Mouse (Mus musculus) thymus, adult 2 months (tissue): ENCODE measurements around the gene Tcp1. TPM values are rescaled to one million over a fixed set of nuclear protein-coding genes. Genes with fewer than 3 reads are reported as not detected.
"Not testable (repeated sequence)": the region's sequence is repeated elsewhere in the genome, so short reads cannot be mapped to it uniquely, and the experiment has no call there.

Source experiments
- DNase-seq: peaks from one replicate; pipeline ENCODE4 v3.0.0; 2021
- H3K27ac ChIP-seq: fragments of 200-500 bp; 2 replicates; pipeline ENCODE4 v1.5.1; 2012; ENCODE audit warnings: low read length, control low read depth; ENCODE audit not compliant: control insufficient read depth, insufficient read depth
- H3K27me3 ChIP-seq: fragments of 200-500 bp; 2 replicates; pipeline ENCODE4 v1.6.1; 2012; ENCODE audit warnings: mild to moderate bottlenecking, low read length, moderate library complexity, mixed read lengths; ENCODE audit not compliant: control insufficient read depth, insufficient read depth
- H3K36me3 ChIP-seq: fragments of 200-500 bp; 2 replicates; pipeline ENCODE4 v1.6.1; 2012; ENCODE audit warnings: mild to moderate bottlenecking, low read length, moderate library complexity; ENCODE audit not compliant: control insufficient read depth, insufficient read depth
- H3K4me1 ChIP-seq: fragments of 200-500 bp; replicated peaks from 2 replicates; pipeline ENCODE4 v1.6.1; 2012; ENCODE audit warnings: low read length; ENCODE audit not compliant: control insufficient read depth, insufficient read depth
- H3K4me3 ChIP-seq: fragments of 200-500 bp; 2 replicates; pipeline ENCODE4 v1.5.1; 2012; ENCODE audit warnings: mild to moderate bottlenecking, low read length, control low read depth, moderate library complexity; ENCODE audit not compliant: control insufficient read depth, insufficient read depth
- CTCF ChIP-seq: fragments of 200-500 bp; IDR thresholded peaks from 2 replicates; pipeline ENCODE4 v1.5.1; 2012; ENCODE audit warnings: mild to moderate bottlenecking, control low read depth, low read length, moderate library complexity, borderline replicate concordance; ENCODE audit not compliant: control insufficient read depth, poor library complexity, insufficient read depth; ENCODE audit errors: extremely low read depth
- POLR2A ChIP-seq: fragments of 200-500 bp; IDR thresholded peaks from 2 replicates; pipeline ENCODE4 v1.6.1; 2012; ENCODE audit warnings: mild to moderate bottlenecking, low read length, control low read depth, moderate library complexity; ENCODE audit not compliant: control insufficient read depth, poor library complexity, insufficient read depth; ENCODE audit errors: extremely low read depth
- WGBS: fragments of 180-500 bp; shearing (Covaris S2); methylation state at CpG from one replicate; pipeline ENCODE4 v1.1.7; 2018; 5-methylcytosine and 5-hydroxymethylcytosine counted together
- polyA plus RNA-seq: library from polyadenylated mRNA; depleted of rRNA; stranded (reverse); fragments of >200 nt; gene quantifications from 2 replicates; pipeline ENCODE4 v1.2.3, GENCODE M21; 2012

The Tcp1 gene
- polyA plus RNA-seq, 1 experiment: 82.2 TPM

- no peak overlapping the region for H3K4me3 ChIP-seq
- peaks cover 5% of the 10 kb centered on the region; the same call in 1 of the 2 replicates for H3K4me1 ChIP-seq
Observed at GRCm38 (mm10) chr17:12881216-12881615, 34.3 kb upstream of the Tcp1 start.

GRCm38 (mm10) chr17:12886620-12887019 is 28.9 kb upstream of the Tcp1 start:
- no peak overlapping the region; the same call in 1 of the 2 replicates for H3K27ac ChIP-seq
- H3K4me1 ChIP-seq: peaks cover 6% of the 10 kb centered on the region; the same call in 1 of the 2 replicates
- no peaks in the 10 kb centered on the region for H3K36me3 ChIP-seq
- peak; percentile 24 for DNase-seq
- H3K27me3 ChIP-seq: no peaks in the 10 kb centered on the region
- no peak overlapping the region for H3K4me3 ChIP-seq
- TF ChIP-seq POLR2A (no peak), CTCF (no peak)
- 18% methylated on average over 6 of the region's 6 CpGs for WGBS

More at GRCm38 (mm10) chr17:12881216-12881615, 34.3 kb upstream of the Tcp1 start:
- Histone ChIP-seq H3K27me3 (no peaks in the 10 kb centered on the region), H3K27ac (no peak overlapping the region), H3K36me3 (no peaks in the 10 kb centered on the region)
- TF ChIP-seq CTCF: no peak
- WGBS: 93% methylated on average over 1 of the region's 1 CpGs
- DNase-seq: no peak

DNA sequence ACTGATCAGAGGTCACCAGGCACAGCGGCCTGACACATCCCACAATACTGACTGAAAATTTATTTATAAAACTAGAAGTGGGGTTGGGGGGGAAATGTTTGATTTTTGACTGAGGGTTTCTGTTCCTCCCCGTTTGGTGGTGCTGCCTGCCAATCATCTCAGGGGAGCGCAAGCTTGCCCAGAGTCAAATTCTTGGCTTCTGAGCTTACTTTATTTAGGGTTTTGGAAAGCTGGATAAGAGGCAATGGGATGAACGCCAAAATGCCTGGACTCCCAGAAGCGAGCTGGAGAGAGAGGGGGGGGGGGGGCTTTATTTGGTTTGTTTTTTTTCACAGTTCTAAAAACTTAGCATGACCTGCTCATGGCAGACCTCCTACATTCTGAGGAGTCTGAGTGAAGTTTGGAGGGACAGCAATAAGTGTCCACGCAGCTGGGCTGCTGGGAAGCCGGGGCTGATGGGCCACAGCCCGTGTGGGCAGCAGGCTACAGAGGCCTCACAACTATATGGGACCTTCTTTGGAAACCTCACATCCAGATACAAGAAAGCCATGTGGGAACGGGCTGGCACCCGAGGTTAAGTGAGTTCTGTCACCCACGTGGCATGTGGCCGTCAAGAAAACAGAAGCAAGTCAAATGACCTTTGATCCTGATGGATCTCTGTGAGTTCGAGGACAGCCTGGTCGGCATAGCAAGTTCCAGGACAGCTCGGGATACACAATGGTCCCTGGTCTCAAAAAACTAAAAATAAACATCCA is 28.3 kb upstream of the Tcp1 start:
- TF ChIP-seq POLR2A (no peak), CTCF (no peak)
- Histone ChIP-seq H3K27me3 (no peaks in the 10 kb centered on the region), H3K27ac (no peak overlapping the region), H3K36me3 (no peaks in the 10 kb centered on the region), H3K4me3 (no peak overlapping the region), H3K4me1 (peaks cover 6% of the 10 kb centered on the region; the same call in 1 of the 2 replicates)
- no peak for DNase-seq
- WGBS: 91% methylated on average over 15 of the region's 15 CpGs

DNA sequence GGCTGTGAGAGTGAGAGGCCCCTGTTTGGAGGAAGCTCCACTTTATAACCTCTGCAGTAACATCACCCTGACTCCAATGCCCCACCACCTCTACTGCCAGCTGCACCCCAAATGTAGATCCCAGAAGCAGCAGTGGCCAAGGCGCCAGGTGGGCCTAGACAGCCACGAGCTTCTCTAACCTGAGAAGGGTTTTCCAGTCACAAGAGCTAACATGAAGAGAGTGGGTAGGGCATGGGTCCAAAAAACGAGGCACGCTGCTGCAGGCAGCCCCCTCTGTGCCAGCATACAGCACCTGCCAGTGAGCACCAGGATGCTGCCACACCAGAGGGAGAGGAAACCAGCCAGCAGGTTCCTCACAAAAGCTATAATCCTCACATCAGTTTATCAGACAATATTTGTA is 24.4 kb upstream of the Tcp1 start:
- Histone ChIP-seq H3K27ac (no peak overlapping the region), H3K4me1 (peaks cover 6% of the 10 kb centered on the region; the same call in 1 of the 2 replicates), H3K27me3 (no peaks in the 10 kb centered on the region), H3K4me3 (no peak overlapping the region), H3K36me3 (no peaks in the 10 kb centered on the region)
- TF ChIP-seq CTCF (no peak), POLR2A (no peak)
- 78% methylated on average over 4 of the region's 4 CpGs for WGBS
- no peak for DNase-seq

- no peaks in the 10 kb centered on the region for H3K36me3 ChIP-seq
Observed at GRCm38 (mm10) chr17:12892033-12892432, 23.5 kb upstream of the Tcp1 start.

DNA sequence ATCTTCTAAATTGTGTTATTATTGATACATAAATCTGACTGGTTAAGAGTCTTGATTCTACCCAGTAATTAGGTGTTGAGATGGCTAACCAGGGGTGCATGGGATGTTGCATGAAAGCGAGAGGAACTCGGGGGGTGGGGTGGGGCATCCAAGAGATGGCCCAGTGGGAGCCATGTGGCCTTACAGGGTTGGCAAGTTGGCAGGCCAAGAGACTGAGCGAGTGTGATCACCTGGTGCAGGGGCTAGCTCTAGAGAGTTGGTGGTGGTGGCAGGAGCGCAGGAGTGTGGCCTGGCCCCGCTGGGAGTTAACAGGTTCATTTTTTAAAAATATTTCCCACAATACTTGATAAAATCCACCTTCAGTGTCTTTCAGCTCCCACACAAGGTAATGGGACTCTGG is 17.8 kb upstream of the Tcp1 start:
- Histone ChIP-seq H3K27me3 (no peaks in the 10 kb centered on the region), H3K36me3 (peaks cover 3% of the 10 kb centered on the region; the same call in 1 of the 2 replicates), H3K4me3 (no peak overlapping the region), H3K27ac (no peak overlapping the region), H3K4me1 (no peaks in the 10 kb centered on the region)
- TF ChIP-seq POLR2A (no peak), CTCF (no peak)
- WGBS: 98% methylated on average over 5 of the region's 5 CpGs
- DNase-seq: no peak

More at GRCm38 (mm10) chr17:12892033-12892432, 23.5 kb upstream of the Tcp1 start:
- WGBS: 96% methylated on average over 9 of the region's 9 CpGs
- Histone ChIP-seq H3K27me3 (no peaks in the 10 kb centered on the region), H3K4me3 (no peak overlapping the region), H3K27ac (no peak overlapping the region), H3K4me1 (no peaks in the 10 kb centered on the region)
- DNase-seq: no peak
- no peak for TF ChIP-seq CTCF
- TF ChIP-seq POLR2A: no peak

DNA sequence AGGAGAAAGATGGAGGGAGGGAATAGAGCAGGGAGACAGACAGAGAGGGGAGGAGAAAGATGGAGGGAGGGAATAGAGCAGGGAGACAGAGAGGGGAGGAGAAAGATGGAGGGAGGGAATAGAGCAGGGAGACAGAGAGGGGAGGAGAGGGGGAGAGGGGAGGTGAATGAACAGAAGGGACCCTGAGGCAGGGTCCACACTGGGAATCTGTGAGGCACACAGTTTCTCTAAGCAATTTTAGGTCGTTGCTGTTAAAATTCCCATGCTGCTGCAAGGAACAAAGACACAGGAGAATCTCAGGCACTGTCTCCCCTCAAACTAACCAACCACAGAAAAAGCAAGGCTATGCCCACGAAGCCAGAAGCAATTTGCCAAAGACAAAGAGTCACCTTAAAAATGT is 16.9 kb upstream of the Tcp1 start:
- H3K36me3 ChIP-seq, DNase-seq, H3K27me3 ChIP-seq, H3K27ac ChIP-seq, H3K4me1 ChIP-seq, H3K4me3 ChIP-seq: not testable (repeated sequence)
- WGBS: 80% methylated on average over 2 of the region's 2 CpGs
